Mouse (Mus musculus): ENCODE measurements around the gene Spock1.

DNA sequence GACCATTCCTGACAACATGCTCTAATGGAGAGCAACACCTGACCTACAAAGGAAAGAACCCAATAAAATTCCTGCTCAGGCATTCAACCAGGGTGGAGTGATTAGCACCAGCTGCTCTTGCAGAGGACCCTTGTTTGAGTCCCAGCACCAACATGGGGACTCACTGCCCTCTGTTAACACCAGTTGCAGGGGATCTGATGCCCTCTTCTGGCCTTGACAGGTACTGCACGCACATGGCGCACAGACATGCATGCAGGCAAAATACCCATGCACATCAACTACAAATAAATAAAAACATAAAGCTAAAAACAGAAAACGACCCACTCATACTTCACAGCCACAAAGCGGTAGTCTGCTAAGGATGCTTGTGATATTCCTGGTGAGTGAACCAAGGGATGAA, 119.8 kb downstream of the Spock1 start:
- no peak for TF ChIP-seq CTCF (IDR thresholded peaks at IDR 0.05; ENCODE audit: control insufficient read depth, insufficient read depth, insufficient read length)
- no peak for TF ChIP-seq CEBPB (IDR thresholded peaks at IDR 0.05; ENCODE audit: low read depth)
- TF ChIP-seq MAX (IDR thresholded peaks at IDR 0.05): no peak
- no peak for TF ChIP-seq USF1 (IDR thresholded peaks at IDR 0.05; ENCODE audit: low read depth)
- TF ChIP-seq MYOG (IDR thresholded peaks at IDR 0.05; ENCODE audit: control insufficient read depth, extremely low read depth, insufficient read length): no peak
